Mouse (Mus musculus) hindbrain, embryonic 11.5 days (tissue): Measurements from ENCODE around the gene Map3k9. TPM values are rescaled to one million over a fixed set of nuclear protein-coding genes. Genes with fewer than 3 reads are reported as not detected.

Source experiments
- ATAC-seq: fragments of 200-750 bp; cut with Nextera tagmentation; 2 replicates; pipeline ENCODE4 v1.8.0; 2017; ENCODE audit warnings: mild to moderate bottlenecking, moderate TSS enrichment, moderate library complexity; ENCODE audit not compliant: low FRiP score
- DNase-seq: peaks from one replicate; pipeline ENCODE4 v3.0.0-alpha.2; 2015; ENCODE audit warnings: low spot score
- H3K27ac ChIP-seq: fragments of 300-500 bp; sonication (generic); 2 replicates; pipeline ENCODE4 v1.5.1; 2014; ENCODE audit warnings: mild to moderate bottlenecking, low read depth, low read length
- H3K27me3 ChIP-seq: fragments of 300-500 bp; sonication (generic); 2 replicates; pipeline ENCODE4 v1.6.1; 2014; ENCODE audit warnings: mild to moderate bottlenecking, low read length, moderate library complexity, mixed read lengths; ENCODE audit not compliant: control insufficient read depth, insufficient read depth
- H3K36me3 ChIP-seq: fragments of 300-500 bp; sonication (generic); 2 replicates; pipeline ENCODE4 v1.6.1; 2014; ENCODE audit warnings: mild to moderate bottlenecking, low read length, moderate library complexity, mixed read lengths; ENCODE audit not compliant: control insufficient read depth, insufficient read depth
- H3K4me1 ChIP-seq: fragments of 300-500 bp; sonication (generic); replicated peaks from 2 replicates; pipeline ENCODE4 v1.6.1; 2014; ENCODE audit warnings: low read length, mixed read lengths; ENCODE audit not compliant: control insufficient read depth, insufficient read depth
- H3K4me2 ChIP-seq: fragments of 300-500 bp; sonication (generic); replicated peaks from 2 replicates; pipeline ENCODE4 v1.6.1; 2014; ENCODE audit warnings: mild to moderate bottlenecking, low read depth, low read length
- H3K4me3 ChIP-seq: fragments of 300-500 bp; sonication (generic); 2 replicates; pipeline ENCODE4 v1.5.1; 2014; ENCODE audit warnings: low read depth, low read length
- H3K9ac ChIP-seq: fragments of 300-500 bp; sonication (generic); 2 replicates; pipeline ENCODE4 v1.6.1; 2014; ENCODE audit warnings: low read depth, low read length
- H3K9me3 ChIP-seq: fragments of 300-500 bp; sonication (generic); 2 replicates; pipeline ENCODE4 v1.6.1; 2016; ENCODE audit warnings: low read length; ENCODE audit not compliant: control insufficient read depth
- WGBS: fragments of 180-500 bp; shearing (Covaris S2); extraction: QIAGEN DNeasy Blood & Tissue Kit; methylation state at CpG from one replicate; pipeline ENCODE4 v1.1.7; 2014; 5-methylcytosine and 5-hydroxymethylcytosine counted together
- polyA plus RNA-seq: library from polyadenylated mRNA; unstranded; fragments of >200 nt; fragmentation: Nextera tagmentation; extraction: Ambion mirVana; gene quantifications from 2 replicates; pipeline ENCODE4 v1.2.1, GENCODE M21; 2014

Map3k9 gene
- polyA plus RNA-seq, 1 experiment from 2014 or later, result 3.4 TPM

DNA sequence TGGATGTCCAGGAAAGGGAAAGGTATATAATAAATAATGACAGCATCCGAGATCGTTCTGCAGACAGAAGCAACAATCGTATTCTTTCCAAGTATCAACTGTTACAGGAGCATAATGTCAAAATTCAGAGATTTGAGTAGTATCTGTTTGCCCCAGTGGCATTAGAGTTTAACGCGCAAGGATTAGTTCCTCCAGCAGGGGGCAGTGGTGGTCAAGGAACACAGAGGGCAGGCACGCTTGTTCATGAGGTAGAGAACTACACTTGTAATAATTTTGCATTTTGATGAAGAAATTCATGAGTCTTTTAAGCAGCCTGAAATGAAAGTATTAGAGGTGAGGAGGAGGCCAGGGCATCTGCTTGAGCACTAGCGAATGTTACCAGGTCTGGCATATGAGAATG lies 15.6 kb upstream of the Map3k9 start:
- Histone ChIP-seq H3K4me3 (no peak overlapping the region), H3K4me2 (no peak overlapping the region), H3K27me3 (no peaks in the 10 kb centered on the region), H3K36me3 (no peaks in the 10 kb centered on the region), H3K27ac (no peak overlapping the region), H3K4me1 (no peaks in the 10 kb centered on the region), H3K9me3 (no peaks in the 10 kb centered on the region), H3K9ac (no peak overlapping the region)
- ATAC-seq (no peak), DNase-seq (peak; percentile 90)
- 11% methylated on average over 7 of the region's 7 CpGs for WGBS

DNA sequence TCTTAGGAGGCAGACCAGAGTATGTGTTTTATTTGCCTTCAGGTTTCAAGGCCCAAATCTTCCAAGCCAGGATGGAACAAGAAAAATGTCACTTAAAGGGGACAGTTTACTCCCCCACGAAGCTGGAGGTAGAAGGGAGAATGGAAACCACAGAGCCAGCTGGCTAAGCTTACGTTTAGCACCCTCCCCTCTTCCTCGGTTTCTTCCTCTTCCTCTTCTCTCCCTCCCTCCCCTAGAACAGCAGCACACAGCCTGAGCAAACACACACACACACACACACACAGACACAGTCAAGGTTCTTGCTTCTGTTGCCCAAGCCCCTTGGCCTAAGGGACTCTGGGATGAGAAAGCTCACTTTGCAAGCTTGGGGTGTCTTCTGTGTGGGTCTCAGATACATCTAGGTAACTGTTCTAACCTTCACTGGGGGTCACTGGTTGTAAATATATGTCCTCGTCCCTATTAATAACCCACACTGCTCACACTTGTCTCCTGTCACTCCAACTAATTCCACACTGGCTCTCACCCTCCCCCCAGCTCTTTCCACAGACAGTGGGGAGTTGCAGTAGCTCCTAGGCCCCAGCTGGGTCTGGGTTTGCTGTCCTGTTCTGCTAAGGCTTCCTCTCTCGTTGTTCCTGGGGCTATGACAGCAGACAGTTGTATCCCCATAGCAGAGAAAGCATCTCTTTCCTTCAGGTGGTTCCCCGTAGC lies 11.7 kb upstream of the Map3k9 start:
- DNase-seq (no peak), ATAC-seq (no peak)
- WGBS, result 77% methylated on average over 6 of the region's 6 CpGs
- Histone ChIP-seq H3K4me2 (no peak overlapping the region), H3K27ac (no peak overlapping the region), H3K27me3 (no peaks in the 10 kb centered on the region), H3K9ac (no peak overlapping the region), H3K4me3 (no peak overlapping the region), H3K9me3 (no peaks in the 10 kb centered on the region), H3K4me1 (no peaks in the 10 kb centered on the region), H3K36me3 (no peaks in the 10 kb centered on the region)

DNA sequence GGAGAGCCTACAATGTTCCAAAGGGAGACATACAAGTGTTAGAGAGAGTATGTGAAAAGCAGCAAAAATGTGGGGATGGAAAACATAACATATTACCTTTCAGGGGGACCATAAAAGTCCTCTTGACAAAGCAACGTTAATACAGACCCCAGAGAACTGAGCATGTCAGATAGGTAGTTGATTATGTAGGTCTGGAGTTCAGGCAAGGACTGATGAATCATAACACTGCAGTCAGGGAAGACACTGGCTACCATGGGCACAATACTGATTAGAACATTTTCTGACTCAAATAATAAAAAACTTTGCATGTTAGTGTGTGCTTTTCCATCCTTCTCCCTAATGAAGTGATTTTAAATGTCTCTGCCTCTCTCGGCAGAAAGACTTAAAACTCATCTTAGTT lies 8.5 kb upstream of the Map3k9 start:
- H3K4me3 ChIP-seq, result no peak overlapping the region
- DNase-seq (no peak), ATAC-seq (no peak)
- no peak overlapping the region for H3K4me2 ChIP-seq
- H3K36me3 ChIP-seq, result no peaks in the 10 kb centered on the region
- no peak overlapping the region for H3K9ac ChIP-seq
- H3K27ac ChIP-seq, result no peak overlapping the region
- H3K27me3 ChIP-seq, result no peaks in the 10 kb centered on the region
- no peaks in the 10 kb centered on the region for H3K4me1 ChIP-seq
- WGBS, result 73% methylated on average over 2 of the region's 2 CpGs
- H3K9me3 ChIP-seq, result no peaks in the 10 kb centered on the region

DNA sequence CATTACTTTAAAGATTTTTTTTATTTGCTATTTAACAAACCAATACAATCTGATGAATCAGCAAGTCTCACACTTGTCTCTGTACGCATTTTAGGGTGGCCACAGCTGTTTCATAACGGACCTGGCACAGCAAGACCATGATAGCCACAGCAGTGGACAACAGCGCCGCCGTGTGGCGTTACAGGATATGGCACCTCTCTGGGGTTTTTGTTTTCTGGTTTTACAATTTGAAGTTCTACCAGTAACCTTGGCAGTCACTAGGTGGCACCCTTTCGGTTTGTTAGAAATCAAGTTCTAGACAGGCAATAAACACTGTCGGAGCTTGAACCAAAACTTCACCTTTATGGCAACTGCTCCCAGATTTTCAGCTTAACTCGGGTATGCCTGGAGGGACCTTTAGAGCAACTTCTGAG lies 7.7 kb upstream of the Map3k9 start:
- no peak for ATAC-seq
- H3K9me3 ChIP-seq, result no peaks in the 10 kb centered on the region
- H3K9ac ChIP-seq, result no peak overlapping the region
- no peaks in the 10 kb centered on the region for H3K27me3 ChIP-seq
- no peak overlapping the region for H3K4me2 ChIP-seq
- no peak overlapping the region for H3K4me3 ChIP-seq
- H3K27ac ChIP-seq, result no peak overlapping the region
- H3K36me3 ChIP-seq, result no peaks in the 10 kb centered on the region
- peak; percentile 95 for DNase-seq
- WGBS, result 7% methylated on average over 9 of the region's 9 CpGs
- no peaks in the 10 kb centered on the region for H3K4me1 ChIP-seq

DNA sequence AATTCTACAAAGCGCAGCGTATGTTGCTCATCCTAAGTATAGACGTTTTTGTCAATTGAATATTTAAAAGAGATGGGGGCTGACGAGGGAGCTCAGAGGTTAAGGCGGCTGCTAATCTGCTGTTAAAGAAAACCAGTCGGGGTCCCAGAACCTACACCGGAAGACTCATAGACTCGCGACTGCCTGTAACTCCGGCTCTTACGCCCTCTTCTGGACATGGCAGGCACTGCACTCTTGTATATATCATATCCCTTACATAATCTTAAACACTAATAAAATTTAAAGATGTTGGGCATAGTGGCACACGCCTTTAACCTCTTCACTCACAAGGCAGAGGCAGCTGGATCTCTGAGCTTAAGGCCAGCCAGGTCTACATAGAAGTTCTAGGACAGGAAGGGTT lies 6.3 kb upstream of the Map3k9 start:
- Histone ChIP-seq H3K9ac (no peak overlapping the region), H3K4me2 (no peak overlapping the region), H3K27ac (no peak overlapping the region), H3K36me3 (no peaks in the 10 kb centered on the region), H3K27me3 (no peaks in the 10 kb centered on the region), H3K4me3 (no peak overlapping the region), H3K4me1 (no peaks in the 10 kb centered on the region), H3K9me3 (no peaks in the 10 kb centered on the region)
- ATAC-seq (no peak), DNase-seq (no peak)
- 54% methylated on average over 12 of the region's 12 CpGs for WGBS

DNA sequence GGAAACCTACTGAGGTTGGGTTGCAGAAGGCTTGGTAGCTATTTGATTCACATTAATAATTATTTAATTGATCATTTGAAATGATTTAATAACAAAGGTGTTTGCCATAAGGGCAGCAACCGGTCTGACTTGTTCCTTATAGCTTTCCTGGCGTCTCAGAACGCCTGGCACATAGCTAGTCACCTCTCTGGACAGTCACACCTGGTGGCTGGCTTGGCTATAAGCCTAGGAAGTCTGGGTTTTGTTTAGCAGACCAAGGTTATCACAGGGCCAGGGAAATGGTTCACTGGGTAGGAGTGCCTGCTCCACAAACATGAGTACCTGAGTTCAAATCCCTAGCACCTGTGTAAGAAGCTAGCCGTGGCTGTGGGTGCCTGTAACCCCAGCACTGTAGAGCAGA lies 2.3 kb upstream of the Map3k9 start:
- ATAC-seq (no peak), DNase-seq (no peak)
- H3K9ac ChIP-seq, result no peak overlapping the region
- H3K4me3 ChIP-seq, result no peak overlapping the region
- no peak overlapping the region for H3K27ac ChIP-seq
- H3K4me1 ChIP-seq, result peaks cover 3% of the 10 kb centered on the region; the same call in 1 of the 2 replicates
- 82% methylated on average over 4 of the region's 4 CpGs for WGBS
- H3K4me2 ChIP-seq, result no peak overlapping the region
- H3K27me3 ChIP-seq, result peaks cover 10% of the 10 kb centered on the region; the same call in 1 of the 2 replicates
- H3K36me3 ChIP-seq, result no peaks in the 10 kb centered on the region
- no peaks in the 10 kb centered on the region for H3K9me3 ChIP-seq

DNA sequence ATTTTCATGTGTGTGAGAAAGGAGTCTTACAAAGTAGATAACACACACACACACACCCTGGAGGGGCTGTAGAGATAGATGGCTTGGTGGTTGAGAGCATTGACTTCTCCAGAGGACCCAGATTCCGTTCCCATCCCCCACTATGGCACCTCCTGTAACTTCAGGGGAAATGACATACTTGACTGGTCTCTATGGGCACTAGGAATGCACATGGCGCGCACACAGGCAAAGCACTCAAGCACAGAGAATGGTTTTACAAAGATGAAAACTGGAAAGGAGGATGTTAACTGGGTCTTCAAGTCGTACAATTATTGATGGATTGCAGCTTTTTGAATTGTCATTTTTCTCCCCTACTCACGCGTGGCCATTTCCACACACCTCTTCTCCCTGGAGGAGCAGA lies 1.6 kb upstream of the Map3k9 start:
- DNase-seq (no peak), ATAC-seq (no peak)
- Histone ChIP-seq H3K4me2 (no peak overlapping the region), H3K9me3 (no peaks in the 10 kb centered on the region), H3K27me3 (peaks cover 10% of the 10 kb centered on the region; the same call in 1 of the 2 replicates), H3K9ac (no peak overlapping the region), H3K4me1 (peaks cover 3% of the 10 kb centered on the region; the same call in 1 of the 2 replicates), H3K36me3 (no peaks in the 10 kb centered on the region), H3K4me3 (no peak overlapping the region), H3K27ac (no peak overlapping the region)
- WGBS, result 83% methylated on average over 6 of the region's 6 CpGs

DNA sequence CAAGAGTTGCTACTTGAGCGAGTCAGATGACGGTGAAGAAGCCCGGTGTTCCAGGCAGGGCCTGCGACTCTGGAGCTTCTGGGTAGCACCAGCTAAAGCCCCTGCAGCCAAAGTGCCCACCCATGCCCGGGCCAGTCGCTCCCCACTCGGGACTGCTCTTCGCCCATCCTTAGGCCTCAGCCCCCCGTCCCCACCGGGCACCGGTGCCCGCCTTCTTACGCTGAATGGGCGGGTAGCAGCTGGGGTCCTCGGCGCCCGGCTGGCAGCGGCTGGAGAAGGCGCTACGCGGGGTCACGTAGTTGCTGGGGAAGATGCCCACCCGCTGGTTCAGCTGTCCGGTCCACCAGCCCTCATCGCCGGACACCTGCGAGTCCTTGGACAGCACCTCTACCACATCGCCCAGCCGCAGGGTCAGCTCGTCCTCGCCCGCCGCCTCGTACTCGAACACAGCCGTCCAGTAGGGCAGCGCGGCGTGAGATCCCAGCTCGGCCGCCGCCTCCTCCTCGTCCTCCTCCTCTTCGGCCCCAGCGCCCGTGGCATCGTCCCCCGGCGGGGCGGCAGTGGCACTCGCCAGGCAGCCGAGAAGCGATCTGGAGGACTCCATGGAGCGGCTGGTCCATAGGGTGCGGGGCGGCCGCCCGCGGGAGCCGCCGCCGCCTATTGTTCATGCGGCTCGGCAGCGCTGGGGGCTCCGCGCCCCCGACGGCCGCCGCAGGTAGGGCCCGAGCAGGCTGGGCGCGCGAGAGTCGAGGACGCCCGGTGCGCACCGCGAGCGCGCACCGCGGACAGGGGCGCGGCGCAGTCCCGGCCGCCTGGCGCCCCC lies 493 bp downstream of the Map3k9 start:
- peak overlapping the region; percentile 64 for H3K4me3 ChIP-seq
- no peaks in the 10 kb centered on the region for H3K36me3 ChIP-seq
- peaks cover 10% of the 10 kb centered on the region; the same call in 1 of the 2 replicates for H3K27me3 ChIP-seq
- H3K4me2 ChIP-seq, result peak overlapping the region; percentile 77
- peaks cover 3% of the 10 kb centered on the region; the same call in 1 of the 2 replicates for H3K4me1 ChIP-seq
- DNase-seq (no peak), ATAC-seq (peak; percentile 79)
- peak overlapping the region; percentile 4; the same call in 1 of the 2 replicates for H3K27ac ChIP-seq
- under 1% methylated on average over 61 of the region's 91 CpGs for WGBS
- no peaks in the 10 kb centered on the region for H3K9me3 ChIP-seq
- peak overlapping the region; percentile 78 for H3K9ac ChIP-seq
